Mouse (Mus musculus) gastrocnemius, postnatal 4 days (tissue): ENCODE measurements around the gene Cdkn1b. TPM values are rescaled to one million over a fixed set of nuclear protein-coding genes. Genes with fewer than 3 reads are reported as not detected.

ENCODE experiments used
- DNase-seq, 2 experiments: peaks; one replicate each; pipeline ENCODE4 v3.0.0; 2021 to 2022; ENCODE audit warnings: low spot score in 2 of 2, mixed read lengths in 2 of 2
- total RNA-seq, 2 experiments: library from RNA; stranded (reverse); gene quantifications; 2 replicates each; pipeline ENCODE4 v1.2.3; 2021

Gene Cdkn1b
- total RNA-seq, 2 experiments from 2014 or later, result 51.1 to 53.0 TPM

DNA sequence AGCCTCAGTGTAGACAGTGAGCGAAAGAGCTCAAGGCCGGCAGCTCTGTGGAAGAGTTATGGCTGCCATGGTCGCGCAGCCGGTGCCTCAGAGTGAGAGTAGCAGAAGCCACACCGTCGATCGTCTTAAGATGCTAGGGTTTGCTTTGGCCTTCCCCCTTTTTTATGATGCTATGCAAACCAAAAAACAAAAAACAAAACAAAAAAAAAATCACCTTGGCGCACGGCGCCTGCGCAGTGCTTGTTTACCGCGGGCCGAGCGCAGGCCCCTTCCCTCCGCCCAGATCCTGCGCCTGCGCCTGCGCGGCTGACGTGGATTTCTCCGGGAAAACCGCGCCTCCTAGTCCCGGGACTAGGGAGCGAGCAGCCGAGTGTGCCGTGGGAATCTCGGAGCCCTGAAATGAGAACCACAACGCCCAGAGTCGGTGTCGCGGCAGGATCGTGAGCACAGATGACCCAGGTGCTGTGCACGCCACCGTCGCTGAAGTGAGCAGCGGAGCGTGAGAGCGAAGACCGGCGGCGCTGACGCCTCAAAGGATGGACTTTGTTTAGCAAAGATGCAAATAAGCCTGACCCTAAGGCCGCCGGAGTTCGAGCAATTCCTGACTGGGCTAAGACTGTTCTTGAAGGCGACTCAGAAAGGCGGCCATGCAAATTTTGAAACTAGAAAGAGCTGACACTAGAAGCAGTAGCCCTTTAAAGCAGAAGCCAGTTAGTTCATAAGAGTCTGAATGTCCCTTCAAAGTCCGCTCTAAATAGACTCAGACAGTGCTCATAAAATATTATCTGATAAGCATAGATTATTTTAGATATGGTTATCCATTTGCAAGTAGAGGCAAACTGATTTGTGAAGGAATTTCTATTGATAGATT, 21.9 kb upstream of the Cdkn1b start, which contains the start of gene Gpr19:
Gpr19 (minus strand) TSS at position 484 of the 871 bp plus-strand sequence.
- peak; percentile 83 to 92 for DNase-seq

DNA sequence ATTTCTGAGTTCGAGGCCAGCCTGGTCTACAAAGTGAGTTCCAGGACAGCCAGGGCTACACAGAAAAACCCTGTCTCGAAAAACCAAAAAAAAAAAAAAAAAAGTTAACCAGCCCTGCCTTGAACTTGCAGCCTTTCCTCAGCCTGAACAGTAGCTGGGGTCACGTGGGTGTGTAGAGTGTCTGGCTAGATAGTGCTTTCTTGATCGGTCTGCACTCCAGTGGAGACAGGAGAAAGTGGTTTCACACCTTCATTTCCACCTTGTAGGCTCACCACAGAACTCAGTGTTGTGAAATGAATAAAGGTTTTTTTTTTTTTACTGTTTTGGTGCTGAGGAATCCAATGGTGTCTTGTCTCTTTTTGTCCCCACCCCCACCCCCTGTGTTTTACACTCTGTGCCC, 16.8 kb upstream of the Cdkn1b start:
- no peak for DNase-seq

DNA sequence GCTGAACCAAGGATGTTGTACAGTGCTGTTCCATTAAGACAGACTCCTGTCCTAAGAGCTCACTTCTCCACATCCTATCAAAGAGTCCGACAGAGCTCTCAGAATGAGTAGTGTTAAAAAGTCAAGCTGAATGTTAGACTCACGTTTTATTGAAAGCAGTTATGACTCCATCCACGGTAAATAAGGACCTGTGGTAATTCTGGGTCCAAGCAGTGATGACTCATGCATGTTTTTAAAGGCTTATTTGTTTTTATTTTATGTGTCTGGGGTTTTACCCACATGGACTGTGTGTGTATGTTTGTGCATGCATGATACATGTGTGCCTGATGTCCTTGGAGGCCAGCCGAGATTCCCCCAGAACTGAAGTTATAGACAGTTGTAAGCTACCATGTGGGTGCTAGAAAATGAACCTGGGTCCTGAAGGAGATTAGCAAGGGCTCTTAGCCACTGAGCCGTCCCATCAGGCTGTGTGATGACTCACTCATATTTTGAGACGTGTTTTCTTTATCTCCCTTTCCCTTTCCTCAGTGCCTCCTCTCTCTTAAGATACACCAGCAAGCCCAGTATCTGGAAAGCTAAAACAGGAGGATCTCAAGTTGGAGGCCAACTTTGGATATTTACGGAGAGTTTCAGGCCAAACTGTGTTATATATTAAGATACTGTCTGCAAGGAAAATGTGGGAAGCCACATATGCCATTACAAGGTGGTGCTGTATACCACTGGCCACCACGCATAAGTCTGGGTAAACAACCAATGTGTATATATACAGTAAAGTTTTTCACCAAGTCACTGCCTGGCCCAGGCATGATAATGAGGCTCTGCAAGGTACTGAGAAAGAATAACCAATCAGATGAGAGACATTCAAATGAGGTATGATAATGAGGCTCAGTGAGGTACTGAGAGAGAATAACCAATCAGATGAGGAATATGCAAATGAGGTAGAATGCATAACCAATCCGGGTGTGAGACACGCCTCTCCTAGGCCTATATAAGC, 16.0 kb upstream of the Cdkn1b start:
- no peak for DNase-seq

DNA sequence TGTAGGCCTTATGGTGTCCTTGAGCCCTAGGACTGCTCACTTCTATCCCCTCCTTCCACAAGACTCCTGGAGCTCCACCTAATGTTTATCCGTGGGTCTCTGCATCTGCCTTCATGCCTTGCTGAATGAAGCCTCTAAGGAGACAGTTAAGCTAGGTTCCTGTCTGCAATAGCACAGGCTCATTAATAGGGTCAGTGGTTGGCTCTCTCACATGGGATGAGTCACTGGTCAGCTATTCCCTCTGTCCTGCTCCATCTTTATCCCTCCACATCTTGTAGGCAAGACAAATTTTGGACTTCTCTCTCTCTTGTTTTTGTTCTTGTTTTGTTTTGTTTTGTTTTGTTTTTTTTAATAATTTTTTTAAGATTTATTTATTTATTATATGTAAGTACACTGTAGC, 14.4 kb upstream of the Cdkn1b start:
- no peak for DNase-seq

DNA sequence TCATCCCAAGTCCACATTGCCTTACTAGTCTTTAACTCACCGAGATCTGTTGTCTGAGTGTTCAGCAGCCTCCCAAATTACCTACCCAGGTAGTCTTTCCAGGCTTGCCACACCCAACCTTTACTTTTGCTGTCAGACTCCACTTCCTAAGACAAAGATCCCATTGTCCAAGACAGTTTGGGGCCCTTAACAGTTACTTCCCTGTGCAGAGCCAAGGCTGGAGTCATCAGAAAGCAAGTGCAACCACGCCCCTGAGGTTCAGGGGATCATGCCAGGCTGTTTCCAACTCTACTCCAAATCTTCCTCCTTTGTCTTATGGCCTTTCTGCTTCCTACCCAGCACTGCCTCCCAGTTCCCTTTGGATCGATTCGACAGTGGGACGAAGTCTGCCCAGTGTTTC, 5.7 kb upstream of the Cdkn1b start:
- no peak for DNase-seq

DNA sequence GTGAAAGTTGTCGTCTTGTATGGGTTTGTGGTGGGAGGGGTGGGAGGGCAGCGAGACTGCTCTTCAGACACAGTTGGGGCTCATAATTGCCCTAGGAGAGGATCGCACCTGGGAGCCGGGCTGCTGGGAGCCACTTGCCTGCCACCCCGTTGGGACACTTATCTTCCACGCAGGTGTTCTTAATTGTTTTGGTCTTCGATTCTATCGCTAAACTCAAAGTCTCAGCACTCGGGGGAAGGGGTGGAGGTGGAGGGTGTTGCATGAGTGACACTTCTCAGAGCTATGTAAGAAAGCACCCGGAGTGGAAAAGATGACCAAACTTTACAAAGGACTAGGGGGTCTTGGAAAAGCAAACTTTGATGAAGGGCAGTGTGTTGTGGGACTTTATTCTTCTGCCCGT, 3.6 kb upstream of the Cdkn1b start:
- DNase-seq, result no peak

DNA sequence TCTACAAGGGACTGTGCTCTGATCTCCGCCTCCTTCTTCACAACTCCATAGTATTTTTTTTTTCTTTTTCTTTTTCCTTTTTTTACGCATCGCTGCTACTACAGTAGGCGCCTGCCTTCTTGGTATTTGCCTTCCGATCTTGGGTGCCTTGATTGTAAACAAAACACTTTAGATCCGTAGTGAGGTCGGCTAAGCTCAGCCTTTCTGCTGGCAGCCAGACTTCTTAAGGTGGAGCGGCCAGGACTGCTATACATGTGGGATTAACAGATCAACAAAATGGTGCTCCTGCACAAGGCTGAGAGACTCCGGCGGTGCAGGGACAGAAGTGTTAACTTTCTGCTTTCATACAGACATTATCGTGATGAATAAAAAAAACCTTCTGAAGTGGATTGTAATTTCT, 3.1 kb upstream of the Cdkn1b start:
- peak in 1 of 2 experiments; percentile 54 for DNase-seq

DNA sequence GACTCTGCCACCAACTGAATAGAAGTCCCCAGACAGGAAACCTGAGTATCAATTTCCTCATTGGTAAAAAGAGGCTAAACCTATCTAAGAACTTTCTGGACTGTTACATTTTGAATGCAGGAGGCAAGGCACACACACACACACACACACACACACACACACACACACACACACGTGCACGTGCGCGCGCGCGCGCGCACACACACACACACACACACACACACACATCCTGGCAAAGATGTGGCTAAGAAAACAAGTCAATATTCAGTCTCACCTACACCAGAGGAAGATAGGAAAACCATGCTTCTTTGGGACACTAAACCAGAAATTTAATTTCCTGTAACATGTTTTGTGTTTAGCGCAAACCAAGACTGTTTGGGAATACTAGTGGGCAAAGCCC, 1.4 kb upstream of the Cdkn1b start:
- DNase-seq, result no peak

DNA sequence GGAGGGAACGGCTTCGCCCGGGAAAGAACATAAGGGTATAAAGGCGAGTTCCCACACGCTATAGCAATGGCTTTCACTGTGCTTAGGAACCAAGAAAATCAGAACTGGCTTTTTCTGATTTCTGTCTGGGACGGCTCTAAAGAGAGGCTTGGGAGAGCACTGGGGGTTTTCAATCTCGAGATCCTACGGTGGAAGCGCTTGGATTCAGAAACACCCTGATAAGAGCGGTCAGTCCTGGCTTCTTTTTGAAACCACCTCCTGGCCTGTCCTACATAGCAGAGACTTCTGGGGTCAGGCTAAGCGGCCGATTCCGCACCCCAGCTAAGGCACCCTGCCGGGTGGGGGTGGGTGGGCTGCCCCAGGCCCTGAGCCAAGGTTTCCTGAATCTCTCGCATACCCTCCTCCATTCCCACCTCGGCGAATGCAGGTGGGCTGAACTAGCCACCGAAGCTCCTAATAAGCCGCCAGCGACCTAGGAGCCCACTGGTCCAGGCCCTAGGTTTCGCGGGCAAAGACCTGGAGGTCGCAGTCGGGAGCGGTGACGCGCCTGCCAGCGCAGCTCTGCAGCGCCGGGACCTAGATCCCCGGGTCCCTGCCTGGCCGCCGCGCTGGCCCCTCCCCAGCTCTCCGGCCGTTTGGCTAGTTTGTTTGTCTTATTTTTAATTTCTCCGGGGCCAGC, 551 bp upstream of the Cdkn1b start:
- no peak for DNase-seq

DNA sequence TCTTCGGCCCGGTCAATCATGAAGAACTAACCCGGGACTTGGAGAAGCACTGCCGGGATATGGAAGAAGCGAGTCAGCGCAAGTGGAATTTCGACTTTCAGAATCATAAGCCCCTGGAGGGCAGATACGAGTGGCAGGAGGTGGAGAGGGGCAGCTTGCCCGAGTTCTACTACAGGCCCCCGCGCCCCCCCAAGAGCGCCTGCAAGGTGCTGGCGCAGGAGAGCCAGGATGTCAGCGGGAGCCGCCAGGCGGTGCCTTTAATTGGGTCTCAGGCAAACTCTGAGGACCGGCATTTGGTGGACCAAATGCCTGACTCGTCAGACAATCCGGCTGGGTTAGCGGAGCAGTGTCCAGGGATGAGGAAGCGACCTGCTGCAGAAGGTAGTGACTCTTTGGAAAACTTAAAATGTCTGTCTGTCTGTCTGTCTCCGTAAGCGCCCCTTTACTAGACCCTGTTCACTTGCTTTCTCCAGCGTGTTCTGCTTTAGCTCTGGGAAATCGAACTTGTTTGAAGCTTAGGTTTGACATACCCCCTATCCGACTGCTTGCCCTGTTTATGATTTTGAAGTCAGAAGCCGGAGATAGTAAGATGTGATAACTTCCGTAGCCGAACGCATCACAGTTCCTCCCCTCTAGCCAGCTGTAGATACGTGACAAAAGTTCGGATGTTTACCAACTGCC, 953 bp downstream of the Cdkn1b start:
- DNase-seq, result peak in 1 of 2 experiments; percentile 55

DNA sequence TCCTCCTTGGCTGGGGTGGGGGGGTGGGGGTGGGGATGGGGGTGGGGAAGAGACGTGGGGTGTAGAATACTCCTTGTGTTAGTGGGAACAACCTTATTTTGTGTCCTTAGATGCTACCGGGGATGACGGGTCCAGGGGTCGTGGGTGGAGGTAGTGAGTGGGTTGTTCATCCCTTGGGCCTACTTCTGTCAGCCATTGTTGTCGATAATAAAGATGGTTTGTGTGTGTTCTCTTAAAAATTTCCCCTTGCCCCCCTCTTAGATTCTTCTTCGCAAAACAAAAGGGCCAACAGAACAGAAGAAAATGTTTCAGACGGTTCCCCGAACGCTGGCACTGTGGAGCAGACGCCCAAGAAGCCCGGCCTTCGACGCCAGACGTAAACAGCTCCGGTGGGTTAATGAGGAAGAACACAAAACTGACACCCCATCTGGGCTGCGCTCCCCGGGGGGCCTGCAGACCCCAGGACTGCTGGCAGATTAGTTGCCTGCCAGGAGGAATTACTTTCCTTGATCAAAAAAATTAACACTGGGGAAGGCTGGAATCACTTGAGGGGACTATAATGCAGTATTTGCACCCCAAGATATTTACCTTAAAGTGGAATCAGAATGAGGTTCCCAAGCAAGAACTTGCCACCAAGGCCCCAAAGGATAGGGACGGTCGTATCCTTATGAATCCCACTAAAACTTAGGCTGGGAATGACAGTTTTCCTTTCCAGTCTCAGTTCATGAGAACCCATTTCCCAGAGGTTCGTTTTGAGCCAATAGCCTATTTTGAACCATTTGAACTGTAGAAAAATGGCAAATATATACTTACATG, 1.7 kb downstream of the Cdkn1b start:
- no peak for DNase-seq

DNA sequence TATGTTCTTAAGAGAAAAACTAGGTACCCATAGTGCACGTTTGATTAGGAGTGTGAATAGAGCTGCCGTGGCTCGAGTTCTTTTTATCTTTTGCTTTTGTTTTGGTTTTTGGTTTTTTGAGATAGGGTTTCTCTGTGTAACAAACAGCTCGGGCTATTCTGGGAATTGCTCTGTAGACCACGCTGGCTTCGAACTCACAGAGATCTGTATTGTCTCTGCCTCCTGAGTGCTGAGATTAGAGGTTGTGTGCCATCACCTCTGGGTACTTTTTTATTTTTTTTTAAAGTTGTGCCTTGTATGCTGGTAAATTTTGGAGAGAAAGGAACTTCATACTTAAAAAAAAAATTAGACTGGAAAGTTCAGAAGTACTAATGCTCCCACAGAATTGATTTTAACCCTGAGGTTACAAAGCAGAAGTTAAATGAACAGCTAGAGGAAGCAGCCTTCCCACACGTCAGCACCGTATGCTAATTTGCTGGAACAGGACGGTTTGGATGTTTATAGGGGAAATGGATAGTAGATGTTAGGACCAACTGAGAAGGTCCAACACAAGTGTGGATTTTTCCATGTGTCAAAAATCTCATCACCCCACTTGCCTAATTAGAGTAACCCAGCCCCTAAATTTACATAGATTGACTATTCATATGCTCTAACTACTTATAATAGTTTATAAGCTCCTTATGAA, 2.5 kb downstream of the Cdkn1b start:
- DNase-seq, result no peak

DNA sequence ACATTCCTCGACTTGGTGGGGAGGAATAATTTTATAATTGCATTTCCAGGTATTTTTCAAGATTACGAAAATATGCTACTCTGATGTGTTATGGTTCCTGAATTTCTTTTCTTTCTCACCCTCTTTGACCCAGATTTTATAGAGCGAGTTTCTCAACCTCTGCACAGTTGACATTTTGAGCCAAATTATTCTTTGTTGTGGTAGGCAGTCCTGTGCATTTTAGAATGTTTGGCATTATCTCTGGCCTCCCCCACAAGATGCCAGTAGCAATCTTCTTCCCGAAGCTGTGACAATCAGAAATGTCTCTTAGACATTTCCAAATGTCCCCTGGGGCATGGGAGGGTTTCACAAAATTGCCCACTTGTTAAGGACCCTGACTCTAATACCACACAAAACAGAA, 3.5 kb downstream of the Cdkn1b start:
- no peak for DNase-seq

DNA sequence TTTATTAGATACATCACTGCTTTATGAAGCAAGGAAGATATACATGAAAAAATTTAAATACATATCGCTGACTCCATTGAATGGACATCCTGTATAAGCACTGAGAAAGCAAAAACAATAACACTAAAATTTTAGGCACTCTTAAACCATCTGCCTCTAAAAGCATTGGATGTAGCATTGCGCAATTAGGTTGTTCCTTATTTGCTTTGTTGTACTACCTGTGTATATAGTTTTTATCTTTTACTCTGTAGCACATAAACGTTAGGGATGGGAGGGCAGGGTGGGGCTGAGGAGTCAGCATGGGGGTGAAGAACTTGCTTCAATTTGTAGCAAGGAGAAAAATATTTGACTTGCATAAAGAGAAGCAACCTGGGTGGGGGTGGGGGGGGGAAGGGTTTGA, 4.1 kb downstream of the Cdkn1b start:
- no peak for DNase-seq

DNA sequence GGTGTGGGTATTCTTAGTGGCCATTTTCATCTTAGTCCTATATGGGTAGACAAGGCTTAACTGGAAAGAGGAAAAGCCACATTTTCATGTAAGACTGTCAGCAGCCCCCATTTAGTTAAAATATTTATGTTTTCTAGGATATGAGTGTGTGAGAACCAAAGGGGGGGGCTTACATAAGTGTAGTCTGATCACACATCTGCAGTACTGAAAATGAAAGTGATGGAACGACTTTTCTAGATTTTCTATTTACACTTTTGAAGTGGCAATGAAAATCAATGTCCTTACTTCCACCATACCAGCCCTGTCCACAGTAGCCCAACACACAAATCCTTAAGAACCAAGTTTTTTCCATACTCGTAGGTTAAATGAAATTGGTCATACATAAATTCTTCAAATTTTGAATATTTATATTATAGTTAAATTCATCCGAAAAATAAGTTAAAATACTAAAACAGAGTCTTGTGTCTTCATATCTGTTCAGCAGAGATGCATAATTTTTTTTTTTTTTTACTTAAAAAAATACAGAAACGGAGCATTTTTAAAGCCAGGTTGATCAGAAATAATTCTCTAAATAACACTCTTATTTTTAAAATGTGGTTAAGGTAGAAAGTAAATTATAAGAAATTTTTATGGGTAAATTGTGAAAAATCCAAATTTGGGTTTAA, 5.6 kb downstream of the Cdkn1b start:
- DNase-seq, result no peak

DNA sequence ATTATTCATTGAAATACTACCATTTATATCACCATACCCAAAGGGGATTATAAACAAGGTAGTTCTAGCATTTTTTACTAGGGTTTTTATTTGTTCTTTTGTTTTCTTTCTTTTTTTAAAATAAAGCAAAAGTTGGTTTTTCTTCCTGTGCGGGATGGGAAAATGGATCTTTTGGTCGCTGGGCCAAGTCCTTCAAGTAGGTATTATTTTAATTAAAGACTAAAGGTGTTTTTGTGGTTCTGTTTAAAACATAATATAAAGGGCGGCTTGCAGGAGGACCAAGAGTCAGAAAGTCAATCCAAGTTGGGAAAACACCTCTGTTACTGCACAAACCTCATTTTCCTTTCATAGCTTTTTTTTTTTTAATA, 6.1 kb downstream of the Cdkn1b start:
- DNase-seq, result no peak

DNA sequence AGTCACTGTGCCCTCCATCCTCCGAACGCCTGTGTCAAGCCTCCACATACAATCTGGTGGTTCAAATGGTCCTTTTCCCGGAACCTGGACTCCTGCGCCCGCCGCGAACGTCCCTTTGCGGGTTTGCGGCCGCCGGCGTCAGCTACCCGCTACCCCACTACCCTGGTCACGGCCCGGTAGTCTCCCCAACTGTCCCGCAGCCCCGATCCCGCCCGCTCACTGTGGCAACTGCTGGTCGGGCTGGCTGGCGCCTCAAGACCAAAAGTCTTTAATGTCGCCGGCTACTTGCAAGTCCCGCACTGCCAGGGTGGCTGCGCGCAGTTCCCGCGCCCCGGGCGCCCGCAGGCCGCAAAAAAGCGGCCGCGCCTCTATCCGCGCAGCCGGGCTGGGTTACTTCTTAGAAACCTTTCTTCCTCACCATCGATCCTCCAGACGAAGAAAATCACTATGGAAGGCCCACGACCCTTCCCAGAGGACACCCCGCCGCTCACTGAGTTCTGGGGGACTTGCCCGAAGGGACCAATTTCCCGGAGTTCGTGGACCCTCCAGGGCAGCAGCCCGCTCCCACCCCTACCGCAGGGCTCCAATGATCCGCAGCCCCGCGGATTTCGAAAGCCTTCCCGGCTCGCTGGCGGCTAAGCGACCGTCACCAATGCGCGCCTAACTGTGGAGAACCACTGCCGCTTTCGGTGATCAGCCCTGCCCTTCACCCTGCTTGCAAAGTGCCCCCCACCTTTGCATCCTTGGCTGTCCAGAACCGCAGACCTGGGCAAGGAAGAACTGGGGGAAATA, 6.8 kb downstream of the Cdkn1b start:
- peak; percentile 35 to 66 for DNase-seq

DNA sequence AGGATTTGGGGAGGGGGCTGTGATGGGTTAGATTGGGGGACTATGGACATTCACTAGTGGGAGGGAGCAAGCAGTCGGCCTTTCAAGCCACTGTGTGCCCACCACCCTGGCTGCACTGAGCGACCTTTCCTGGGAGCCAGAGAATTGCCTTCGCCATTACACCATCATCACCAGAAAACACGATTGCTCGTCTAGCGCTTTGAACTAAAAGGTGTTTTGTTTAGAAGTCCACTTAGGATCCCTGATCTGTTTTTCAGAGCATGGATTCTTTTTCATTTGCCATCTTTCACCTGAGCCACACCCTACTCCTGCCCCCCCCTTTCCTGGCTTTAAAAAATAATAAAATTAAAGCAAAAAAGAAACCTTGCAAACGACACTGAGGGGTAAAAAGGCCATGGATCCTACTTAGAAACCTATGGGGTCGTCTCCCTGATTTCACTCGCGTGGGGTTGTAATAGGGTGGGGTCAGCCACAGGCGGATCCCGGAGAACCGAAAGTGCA, 7.4 kb downstream of the Cdkn1b start:
- DNase-seq, result no peak
